Mouse (Mus musculus) bone marrow, adult 2 months (tissue): ENCODE measurements around the gene Htr1f. TPM values are rescaled to one million over a fixed set of nuclear protein-coding genes. Genes with fewer than 3 reads are reported as not detected.

ENCODE experiments used
- H3K27ac ChIP-seq: fragments of 200-500 bp; 2 replicates; pipeline ENCODE4 v1.5.1; 2012; ENCODE audit warnings: low read depth, mild to moderate bottlenecking, control low read depth, inconsistent platforms, low read length; ENCODE audit not compliant: control insufficient read depth, poor library complexity, insufficient read depth
- H3K4me1 ChIP-seq: fragments of 200-500 bp; 2 replicates; pipeline ENCODE4 v1.6.1; 2011; ENCODE audit warnings: low read length; ENCODE audit not compliant: control insufficient read depth, insufficient read depth
- H3K4me3 ChIP-seq: fragments of 200-500 bp; replicated peaks from 2 replicates; pipeline ENCODE3; 2011; ENCODE audit warnings: mild to moderate bottlenecking, low read depth, low read length, control low read depth; ENCODE audit not compliant: control insufficient read depth
- CTCF ChIP-seq: fragments of 200-500 bp; IDR thresholded peaks from 2 replicates; pipeline ENCODE4 v1.5.1; 2011; ENCODE audit warnings: low read length, control low read depth; ENCODE audit not compliant: control insufficient read depth, insufficient read depth
- POLR2A ChIP-seq: fragments of 200-500 bp; IDR thresholded peaks from 2 replicates; pipeline ENCODE4 v1.6.1; 2011; ENCODE audit warnings: low read depth, mild to moderate bottlenecking, control low read depth, low read length, borderline replicate concordance; ENCODE audit not compliant: control insufficient read depth
- WGBS: fragments of 180-500 bp; shearing (Covaris S2); methylation state at CpG from one replicate; pipeline ENCODE4 v1.1.7; 2018; 5-methylcytosine and 5-hydroxymethylcytosine counted together
- polyA plus RNA-seq: library from polyadenylated mRNA; stranded (reverse); fragments of >200 nt; gene quantifications from 2 replicates; pipeline ENCODE4 v1.2.4, GENCODE M21; 2011; ENCODE audit warnings: low replicate concordance; ENCODE audit not compliant: missing spikeins, insufficient read depth, insufficient read length

Htr1f gene
- polyA plus RNA-seq, 1 experiment = not detected

DNA sequence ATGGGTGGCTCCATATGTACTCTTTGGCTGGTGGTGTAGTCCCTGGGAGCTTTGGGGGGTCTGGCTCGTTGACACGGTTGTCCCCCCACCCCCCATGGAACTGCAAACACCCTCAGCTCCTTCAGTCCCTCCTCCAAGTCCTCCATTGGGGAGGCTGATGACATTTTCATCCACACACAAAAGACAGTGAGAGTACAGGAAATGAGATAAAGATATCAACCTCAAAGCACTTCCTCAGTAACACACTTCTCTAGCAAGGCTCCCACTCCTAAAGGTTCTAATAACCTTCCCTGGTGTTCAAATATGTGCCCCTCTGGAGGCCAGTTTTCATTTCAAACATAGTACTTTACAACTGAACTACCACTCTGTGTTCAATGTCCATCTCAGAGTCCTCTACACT is 118.6 kb downstream of the Htr1f start:
- H3K4me1 ChIP-seq = no peaks in the 10 kb centered on the region
- H3K27ac ChIP-seq = no peak overlapping the region
- 46% methylated on average over 2 of the region's 2 CpGs for WGBS
- TF ChIP-seq CTCF = no peak
- TF ChIP-seq POLR2A = no peak
- no peak overlapping the region for H3K4me3 ChIP-seq

GRCm38 (mm10) chr16:64974636-64975035 is 131.0 kb downstream of the Htr1f start:
- Histone ChIP-seq H3K4me3 (no peak overlapping the region), H3K27ac (no peak overlapping the region), H3K4me1 (no peaks in the 10 kb centered on the region)
- TF ChIP-seq POLR2A (no peak), CTCF (no peak)
- WGBS = 71% methylated on average over 5 of the region's 5 CpGs

- Histone ChIP-seq H3K27ac (no peak overlapping the region), H3K4me3 (no peak overlapping the region), H3K4me1 (no peaks in the 10 kb centered on the region)
- whole genome bisulfite sequencing = 51% methylated on average over 4 of the region's 4 CpGs
- no peak for TF ChIP-seq POLR2A
- TF ChIP-seq CTCF = no peak
These were observed 131.9 kb downstream of the Htr1f start for GRCm38 (mm10) chr16:64973533-64974305.

- 86% methylated on average over 4 of the region's 4 CpGs for WGBS
- Histone ChIP-seq H3K4me3 (no peak overlapping the region), H3K4me1 (no peaks in the 10 kb centered on the region), H3K27ac (no peak overlapping the region)
- TF ChIP-seq CTCF (no peak), POLR2A (no peak)
These were observed 144.0 kb downstream of the Htr1f start for GRCm38 (mm10) chr16:64961690-64962089.

- Histone ChIP-seq H3K4me3 (no peak overlapping the region), H3K27ac (no peak overlapping the region), H3K4me1 (no peaks in the 10 kb centered on the region; the same call in 1 of the 2 replicates)
- TF ChIP-seq CTCF (no peak), POLR2A (no peak)
- 13% methylated on average over 5 of the region's 5 CpGs for WGBS
These were observed 163.9 kb downstream of the Htr1f start for GRCm38 (mm10) chr16:64941646-64942195.

GRCm38 (mm10) chr16:64934793-64935192 is 170.9 kb downstream of the Htr1f start:
- 28% methylated on average over 1 of the region's 1 CpGs for WGBS
- H3K4me1 ChIP-seq = no peaks in the 10 kb centered on the region; the same call in 1 of the 2 replicates
- H3K27ac ChIP-seq = no peak overlapping the region
- no peak for TF ChIP-seq POLR2A
- no peak for TF ChIP-seq CTCF
- H3K4me3 ChIP-seq = no peak overlapping the region

DNA sequence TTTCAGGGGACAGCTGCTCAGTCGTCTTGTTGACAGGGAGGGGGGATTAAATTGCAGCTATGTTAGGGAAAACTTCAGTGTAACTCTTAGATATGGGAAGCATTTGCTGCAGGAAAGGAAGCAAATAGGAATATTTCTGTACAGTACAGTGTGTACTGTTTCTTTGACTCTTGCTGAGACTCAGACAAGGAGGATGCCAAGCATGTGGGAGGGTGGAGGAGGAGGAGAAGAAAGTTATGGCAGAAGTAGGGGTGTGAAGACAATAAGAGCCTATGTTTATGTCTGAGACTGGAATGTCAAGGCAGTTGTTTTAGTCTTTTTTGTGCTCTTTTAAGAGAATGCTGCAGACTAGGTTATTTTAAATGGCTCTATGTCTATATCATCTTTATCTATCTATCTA is 171.6 kb downstream of the Htr1f start:
- 71% methylated on average over 1 of the region's 1 CpGs for WGBS
- Histone ChIP-seq H3K4me1 (no peaks in the 10 kb centered on the region), H3K27ac (no peak overlapping the region), H3K4me3 (no peak overlapping the region)
- TF ChIP-seq CTCF = no peak
- no peak for TF ChIP-seq POLR2A

DNA sequence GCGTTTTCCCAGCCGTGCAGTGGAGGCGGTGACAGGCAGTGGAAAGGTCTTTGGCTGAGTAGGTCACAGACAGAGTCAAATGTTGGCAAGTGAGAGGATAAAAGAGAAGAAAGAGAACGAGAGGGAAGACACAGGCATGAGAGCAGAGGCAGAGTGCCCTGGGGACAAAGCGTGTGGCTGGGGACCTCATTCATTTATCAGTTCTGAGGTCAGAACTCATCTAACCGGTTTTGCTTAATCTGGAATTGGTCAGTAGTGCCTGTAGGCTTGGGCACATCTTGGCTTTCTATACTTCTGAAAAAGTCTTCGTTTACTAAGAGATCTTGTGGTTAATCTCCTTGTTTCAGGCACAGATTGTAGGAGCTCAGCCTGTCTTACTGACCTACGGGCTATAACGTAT is 182.2 kb downstream of the Htr1f start:
- 78% methylated on average over 9 of the region's 9 CpGs for WGBS
- no peak for TF ChIP-seq CTCF
- TF ChIP-seq POLR2A = no peak
- Histone ChIP-seq H3K27ac (no peak overlapping the region), H3K4me3 (no peak overlapping the region), H3K4me1 (no peaks in the 10 kb centered on the region)
